Mouse (Mus musculus): ENCODE measurements around the gene Zdbf2. TPM values are rescaled to one million over a fixed set of nuclear protein-coding genes. Genes with fewer than 3 reads are reported as not detected.
"Not testable (repeated sequence)": the region's sequence is repeated elsewhere in the genome, so short reads cannot be mapped to it uniquely, and the experiment has no call there.

The Zdbf2 gene
- polyA plus RNA-seq, 1 experiment from 2014 or later: 30.6 TPM

GRCm38 (mm10) chr1:63272125-63272675 is 865 bp upstream of the Zdbf2 start:
- H3K4me1 ChIP-seq (ENCODE audit: control insufficient read depth, insufficient read depth, low read length): no peaks in the 10 kb centered on the region
- no peaks in the 10 kb centered on the region for H3K36me3 ChIP-seq (ENCODE audit: control insufficient read depth, insufficient read depth, low read length)
- no peaks in the 10 kb centered on the region for H3K9me3 ChIP-seq (ENCODE audit: control insufficient read depth, low read length)
- no peak overlapping the region for H3K9ac ChIP-seq (ENCODE audit: low read depth, low read length)
- 21% methylated on average over 8 of the region's 8 CpGs for WGBS
- H3K4me3 ChIP-seq (ENCODE audit: low read depth, low read length): peak overlapping the region; percentile 64
- H3K27ac ChIP-seq (replicated peaks; ENCODE audit: low read depth, low read length): peak overlapping the region; percentile 88
- DNase-seq (ENCODE audit: low spot score) (no peak), ATAC-seq (ENCODE audit: low read depth) (no peak)
- H3K4me2 ChIP-seq (ENCODE audit: low read depth, low read length): peak overlapping the region; percentile 56
- peaks cover 81% of the 10 kb centered on the region for H3K27me3 ChIP-seq (replicated peaks; ENCODE audit: control insufficient read depth, insufficient read depth, low read length)

GRCm38 (mm10) chr1:63273339-63273951 is 380 bp downstream of the Zdbf2 start:
- peaks cover 73% of the 10 kb centered on the region for H3K27me3 ChIP-seq (replicated peaks; ENCODE audit: control insufficient read depth, insufficient read depth, low read length)
- under 1% methylated on average over 12 of the region's 89 CpGs for WGBS
- peak overlapping the region; percentile 88 for H3K27ac ChIP-seq (replicated peaks; ENCODE audit: low read depth, low read length)
- H3K4me2 ChIP-seq (ENCODE audit: low read depth, low read length): peak overlapping the region; percentile 56
- no peaks in the 10 kb centered on the region for H3K4me1 ChIP-seq (ENCODE audit: control insufficient read depth, insufficient read depth, low read length)
- DNase-seq (ENCODE audit: low spot score) (no peak), ATAC-seq (ENCODE audit: low read depth) (peak; percentile 48)
- no peaks in the 10 kb centered on the region for H3K9me3 ChIP-seq (ENCODE audit: control insufficient read depth, low read length)
- peak overlapping the region; percentile 87 for H3K9ac ChIP-seq (ENCODE audit: low read depth, low read length)
- no peaks in the 10 kb centered on the region for H3K36me3 ChIP-seq (ENCODE audit: control insufficient read depth, insufficient read depth, low read length)
- peak overlapping the region; percentile 64 for H3K4me3 ChIP-seq (ENCODE audit: low read depth, low read length)

DNA sequence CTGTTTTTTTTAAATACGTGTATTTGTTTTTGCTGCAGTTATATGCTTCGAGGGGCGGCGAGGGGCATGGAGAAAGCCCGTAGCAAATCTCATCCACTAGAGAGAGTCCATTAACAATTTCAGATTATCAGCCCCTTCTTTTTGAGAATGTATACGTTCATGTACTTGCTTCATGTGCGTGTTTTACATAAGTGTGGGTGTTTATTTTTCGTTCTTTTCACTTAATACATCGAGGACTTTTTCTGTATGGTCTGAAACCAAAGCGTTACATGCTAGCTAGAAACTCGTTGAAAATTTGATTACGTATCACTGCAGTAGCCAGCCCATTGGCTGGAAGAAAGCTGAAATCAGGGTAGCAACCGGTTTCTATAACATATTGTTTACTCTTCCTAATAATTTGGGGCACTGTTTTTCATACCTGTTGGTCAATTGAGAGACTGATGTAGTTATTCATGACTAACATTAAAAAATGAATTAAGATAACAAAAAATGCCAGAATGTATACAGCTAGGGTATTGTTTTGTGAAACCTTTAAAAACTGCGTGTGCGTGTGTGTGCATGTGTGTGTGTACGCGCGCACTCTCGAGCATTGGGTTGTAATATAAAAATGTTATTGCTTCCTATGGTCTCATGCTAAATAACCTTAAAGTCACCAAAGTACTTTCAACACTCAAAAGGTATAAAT is 1.1 kb downstream of the Zdbf2 start:
- Histone ChIP-seq H3K9ac (ENCODE audit: low read depth, low read length) (peak overlapping the region; percentile 87), H3K4me1 (ENCODE audit: control insufficient read depth, insufficient read depth, low read length) (no peaks in the 10 kb centered on the region), H3K27me3 (replicated peaks; ENCODE audit: control insufficient read depth, insufficient read depth, low read length) (peaks cover 65% of the 10 kb centered on the region), H3K4me2 (ENCODE audit: low read depth, low read length) (peak overlapping the region; percentile 56), H3K36me3 (ENCODE audit: control insufficient read depth, insufficient read depth, low read length) (no peaks in the 10 kb centered on the region), H3K27ac (replicated peaks; ENCODE audit: low read depth, low read length) (peak overlapping the region; percentile 88; the same call in 1 of the 2 replicates), H3K9me3 (ENCODE audit: control insufficient read depth, low read length) (no peaks in the 10 kb centered on the region), H3K4me3 (ENCODE audit: low read depth, low read length) (peak overlapping the region; percentile 64)
- WGBS: 13% methylated on average over 19 of the region's 19 CpGs
- DNase-seq (ENCODE audit: low spot score) (no peak), ATAC-seq (ENCODE audit: low read depth) (no peak)

DNA sequence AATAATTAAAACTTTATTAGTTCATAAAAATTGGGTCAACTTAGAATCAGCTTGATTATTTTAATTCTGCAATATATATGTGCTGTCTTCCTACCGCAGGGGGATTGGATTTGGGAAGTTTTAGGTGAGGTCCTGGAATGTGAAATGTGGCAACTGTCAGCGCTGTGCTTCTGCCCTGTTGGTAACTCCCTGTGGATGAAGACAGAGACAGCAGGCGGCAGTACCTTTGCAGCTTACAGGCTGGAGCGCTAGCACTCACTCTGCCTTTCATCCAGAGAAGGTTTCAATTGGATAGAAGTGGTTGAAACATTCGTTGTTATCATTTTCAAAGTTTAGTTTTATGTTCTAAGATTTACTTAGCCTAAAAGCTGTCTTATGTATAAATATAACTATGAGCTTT is 5.0 kb downstream of the Zdbf2 start:
- no peak overlapping the region for H3K27ac ChIP-seq (replicated peaks; ENCODE audit: low read depth, low read length)
- H3K9me3 ChIP-seq (ENCODE audit: control insufficient read depth, low read length): no peaks in the 10 kb centered on the region
- no peak for ATAC-seq (ENCODE audit: low read depth)
- DNase-seq (ENCODE audit: low spot score): no peak
- H3K4me1 ChIP-seq (ENCODE audit: control insufficient read depth, insufficient read depth, low read length): no peaks in the 10 kb centered on the region
- H3K36me3 ChIP-seq (ENCODE audit: control insufficient read depth, insufficient read depth, low read length): no peaks in the 10 kb centered on the region
- no peak overlapping the region for H3K4me2 ChIP-seq (ENCODE audit: low read depth, low read length)
- H3K27me3 ChIP-seq (replicated peaks; ENCODE audit: control insufficient read depth, insufficient read depth, low read length): peaks cover 40% of the 10 kb centered on the region
- H3K4me3 ChIP-seq (ENCODE audit: low read depth, low read length): no peak overlapping the region
- WGBS: 30% methylated on average over 5 of the region's 5 CpGs
- H3K9ac ChIP-seq (ENCODE audit: low read depth, low read length): no peak overlapping the region

DNA sequence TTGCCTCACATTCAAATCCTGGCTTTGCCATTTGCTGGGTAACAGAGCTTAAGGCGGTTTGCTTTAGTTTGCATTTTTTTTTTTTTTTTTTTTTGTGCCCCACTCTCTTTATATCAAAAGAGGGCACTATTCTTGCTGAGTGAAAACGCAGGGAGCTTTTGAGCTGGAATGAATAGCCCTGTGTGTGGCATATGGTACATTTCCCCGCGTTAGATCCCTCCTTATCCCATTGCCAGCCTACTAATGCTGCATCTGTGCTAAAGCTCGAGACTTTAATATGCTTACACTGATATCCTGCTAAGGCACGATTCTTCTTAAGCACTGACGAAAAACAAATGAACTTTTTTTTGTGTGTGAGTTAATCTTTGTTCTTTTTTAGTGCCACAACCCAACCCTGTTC is 20.9 kb downstream of the Zdbf2 start:
- ATAC-seq (ENCODE audit: low read depth) (no peak), DNase-seq (ENCODE audit: low spot score) (peak; percentile 22)
- Histone ChIP-seq H3K9ac (ENCODE audit: low read depth, low read length) (no peak overlapping the region), H3K9me3 (ENCODE audit: control insufficient read depth, low read length) (no peaks in the 10 kb centered on the region), H3K4me1 (ENCODE audit: control insufficient read depth, insufficient read depth, low read length) (no peaks in the 10 kb centered on the region), H3K27me3 (replicated peaks; ENCODE audit: control insufficient read depth, insufficient read depth, low read length) (no peaks in the 10 kb centered on the region), H3K36me3 (ENCODE audit: control insufficient read depth, insufficient read depth, low read length) (no peaks in the 10 kb centered on the region), H3K4me3 (ENCODE audit: low read depth, low read length) (no peak overlapping the region), H3K27ac (replicated peaks; ENCODE audit: low read depth, low read length) (no peak overlapping the region), H3K4me2 (ENCODE audit: low read depth, low read length) (no peak overlapping the region)
- 45% methylated on average over 7 of the region's 7 CpGs for WGBS

DNA sequence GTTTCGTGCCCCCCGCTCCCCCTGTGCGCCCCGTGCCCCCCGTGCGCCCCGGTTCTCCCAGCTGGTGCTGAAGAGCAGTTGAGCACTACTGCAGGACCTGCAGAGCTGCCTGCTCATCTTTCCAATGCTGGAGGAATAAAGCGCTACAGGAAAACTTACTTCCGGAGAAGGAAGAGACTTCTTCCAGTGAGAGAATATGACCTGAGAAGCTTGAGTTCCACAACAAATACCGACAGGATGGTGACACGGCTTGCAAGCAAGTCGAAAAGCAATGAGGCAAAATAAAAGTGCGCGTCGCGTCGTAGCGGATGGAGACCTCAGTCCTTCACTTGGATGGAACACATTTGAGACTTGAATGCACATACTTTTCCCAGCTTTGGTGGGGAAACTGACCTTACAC is 36.6 kb downstream of the Zdbf2 start:
- H3K9me3 ChIP-seq (ENCODE audit: control insufficient read depth, low read length): 0 out of 2 replicates have a peak, but pooled peaks cover 7% of the 10 kb centered on the region
- WGBS: 41% methylated on average over 18 of the region's 18 CpGs
- H3K4me3 ChIP-seq (ENCODE audit: low read depth, low read length): peak overlapping the region; percentile 19
- peaks cover 24% of the 10 kb centered on the region for H3K36me3 ChIP-seq (ENCODE audit: control insufficient read depth, insufficient read depth, low read length)
- no peak for ATAC-seq (ENCODE audit: low read depth)
- DNase-seq (ENCODE audit: low spot score): peak; percentile 3
- peaks cover 23% of the 10 kb centered on the region for H3K27me3 ChIP-seq (replicated peaks; ENCODE audit: control insufficient read depth, insufficient read depth, low read length)
- peak overlapping the region; percentile 47 for H3K4me2 ChIP-seq (ENCODE audit: low read depth, low read length)
- no peaks in the 10 kb centered on the region for H3K4me1 ChIP-seq (ENCODE audit: control insufficient read depth, insufficient read depth, low read length)
- H3K27ac ChIP-seq (replicated peaks; ENCODE audit: low read depth, low read length): no peak overlapping the region
- no peak overlapping the region for H3K9ac ChIP-seq (ENCODE audit: low read depth, low read length)

GRCm38 (mm10) chr1:63323565-63324132 is 50.6 kb downstream of the Zdbf2 start:
- H3K9ac ChIP-seq (ENCODE audit: low read depth, low read length); ATAC-seq (ENCODE audit: low read depth); H3K36me3 ChIP-seq (ENCODE audit: control insufficient read depth, insufficient read depth, low read length); H3K27me3 ChIP-seq (replicated peaks; ENCODE audit: control insufficient read depth, insufficient read depth, low read length); H3K27ac ChIP-seq (replicated peaks; ENCODE audit: low read depth, low read length); H3K4me3 ChIP-seq (ENCODE audit: low read depth, low read length); DNase-seq (ENCODE audit: low spot score); H3K9me3 ChIP-seq (ENCODE audit: control insufficient read depth, low read length); H3K4me2 ChIP-seq (ENCODE audit: low read depth, low read length); H3K4me1 ChIP-seq (ENCODE audit: control insufficient read depth, insufficient read depth, low read length): not testable (repeated sequence)
- WGBS: 34% methylated on average over 12 of the region's 12 CpGs
